Mouse (Mus musculus) small intestine, adult 2 months (tissue): Measurements from ENCODE around the gene Nfib. TPM values are rescaled to one million over a fixed set of nuclear protein-coding genes. Genes with fewer than 3 reads are reported as not detected.

Experiments
- H3K27ac ChIP-seq: fragments of 200-500 bp; 2 replicates; pipeline ENCODE4 v1.5.1; 2012; ENCODE audit warnings: low read depth, low read length, control low read depth, inconsistent platforms; ENCODE audit not compliant: insufficient read depth
- H3K27me3 ChIP-seq: fragments of 200-500 bp; 2 replicates; pipeline ENCODE4 v1.6.1; 2012; ENCODE audit warnings: mild to moderate bottlenecking, moderate library complexity, low read length, inconsistent platforms; ENCODE audit not compliant: control insufficient read depth, insufficient read depth
- H3K36me3 ChIP-seq: fragments of 200-500 bp; 2 replicates; pipeline ENCODE4 v1.6.1; 2012; ENCODE audit warnings: mild to moderate bottlenecking, low read length, control low read depth, inconsistent platforms; ENCODE audit not compliant: control insufficient read depth, insufficient read depth
- H3K4me1 ChIP-seq: fragments of 200-500 bp; 2 replicates; pipeline ENCODE4 v1.6.1; 2012; ENCODE audit warnings: low read length, inconsistent platforms, mixed read lengths; ENCODE audit not compliant: control insufficient read depth, insufficient read depth, insufficient read length
- H3K4me3 ChIP-seq: fragments of 200-500 bp; 2 replicates; pipeline ENCODE4 v1.5.1; 2012; ENCODE audit warnings: low read depth, mild to moderate bottlenecking, control low read depth, inconsistent platforms, low read length, moderate library complexity
- CTCF ChIP-seq: fragments of 200-500 bp; IDR thresholded peaks from 2 replicates; pipeline ENCODE4 v1.5.1; 2012; ENCODE audit warnings: low read depth, mild to moderate bottlenecking, control low read depth, inconsistent platforms, low read length, moderate library complexity, mixed read lengths; ENCODE audit not compliant: insufficient replicate concordance, insufficient read length; ENCODE audit errors: extremely low read depth
- POLR2A ChIP-seq: fragments of 200-500 bp; IDR thresholded peaks from 2 replicates; pipeline ENCODE4 v1.6.1; 2012; ENCODE audit warnings: low read depth, mild to moderate bottlenecking, control low read depth, inconsistent platforms, low read length, moderate library complexity
- WGBS: fragments of 180-500 bp; shearing (Covaris S2); methylation state at CpG from one replicate; pipeline ENCODE4 v1.1.7; 2018; 5-methylcytosine and 5-hydroxymethylcytosine counted together
- polyA plus RNA-seq: library from polyadenylated mRNA; depleted of rRNA; stranded (reverse); fragments of >200 nt; gene quantifications from 2 replicates; pipeline ENCODE4 v1.2.3, GENCODE M21; 2012

The Nfib gene
- polyA plus RNA-seq, 1 experiment = 4.7 TPM

DNA sequence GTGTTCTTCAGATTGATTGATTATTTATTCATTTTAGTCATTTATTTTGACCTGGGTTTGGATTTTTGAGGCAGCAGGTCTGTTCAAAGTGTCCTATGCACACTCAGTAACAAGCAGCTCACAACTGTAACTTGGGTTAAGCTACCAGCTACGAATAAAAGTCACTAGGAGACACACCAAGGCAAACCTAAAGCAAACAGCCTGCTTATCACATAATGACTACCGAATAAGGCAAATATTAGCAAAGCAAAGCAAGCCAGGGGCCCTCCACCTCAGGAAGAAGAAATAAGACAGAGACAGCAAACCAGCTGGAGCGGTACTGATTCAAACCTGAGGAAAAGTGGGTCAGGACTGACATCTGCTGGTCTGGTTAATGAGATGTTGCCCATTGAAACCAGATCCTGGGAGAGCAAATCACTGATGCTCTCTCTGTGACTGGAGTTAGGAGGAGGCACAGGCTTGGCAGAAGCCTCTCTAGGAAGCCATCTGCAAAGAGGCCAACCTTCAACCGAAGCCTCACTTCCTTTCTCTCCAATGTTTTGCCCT lies 116.1 kb downstream of the Nfib start:
- 12% methylated on average over 4 of the region's 4 CpGs for WGBS
- H3K4me3 ChIP-seq = no peak overlapping the region
- H3K4me1 ChIP-seq = peaks cover 4% of the 10 kb centered on the region; the same call in 1 of the 2 replicates
- no peak for TF ChIP-seq CTCF
- no peak for TF ChIP-seq POLR2A
- H3K27me3 ChIP-seq = no peaks in the 10 kb centered on the region
- no peak overlapping the region for H3K27ac ChIP-seq
- H3K36me3 ChIP-seq = no peaks in the 10 kb centered on the region

DNA sequence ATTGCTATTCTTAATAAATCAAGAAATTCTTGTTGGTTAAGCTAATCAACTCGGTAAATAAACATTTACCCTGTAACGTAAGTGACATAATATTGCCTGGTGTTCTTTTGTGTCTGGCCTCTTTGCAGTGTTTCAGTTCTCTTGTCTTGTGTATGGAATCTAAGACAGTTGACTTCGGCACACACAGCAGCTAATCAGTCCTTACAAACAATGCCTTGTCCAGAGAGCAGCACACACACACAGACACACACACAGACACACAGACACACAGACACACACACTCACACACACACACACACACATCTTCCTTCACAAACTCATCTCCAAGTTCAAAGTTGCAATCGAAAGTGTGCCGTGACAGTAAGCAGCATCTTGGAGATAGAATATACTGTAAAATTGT lies 116.8 kb downstream of the Nfib start:
- Histone ChIP-seq H3K4me3 (no peak overlapping the region), H3K27ac (no peak overlapping the region), H3K4me1 (peaks cover 4% of the 10 kb centered on the region; the same call in 1 of the 2 replicates), H3K27me3 (no peaks in the 10 kb centered on the region), H3K36me3 (no peaks in the 10 kb centered on the region)
- WGBS = 67% methylated on average over 5 of the region's 5 CpGs
- TF ChIP-seq POLR2A (no peak), CTCF (no peak)

DNA sequence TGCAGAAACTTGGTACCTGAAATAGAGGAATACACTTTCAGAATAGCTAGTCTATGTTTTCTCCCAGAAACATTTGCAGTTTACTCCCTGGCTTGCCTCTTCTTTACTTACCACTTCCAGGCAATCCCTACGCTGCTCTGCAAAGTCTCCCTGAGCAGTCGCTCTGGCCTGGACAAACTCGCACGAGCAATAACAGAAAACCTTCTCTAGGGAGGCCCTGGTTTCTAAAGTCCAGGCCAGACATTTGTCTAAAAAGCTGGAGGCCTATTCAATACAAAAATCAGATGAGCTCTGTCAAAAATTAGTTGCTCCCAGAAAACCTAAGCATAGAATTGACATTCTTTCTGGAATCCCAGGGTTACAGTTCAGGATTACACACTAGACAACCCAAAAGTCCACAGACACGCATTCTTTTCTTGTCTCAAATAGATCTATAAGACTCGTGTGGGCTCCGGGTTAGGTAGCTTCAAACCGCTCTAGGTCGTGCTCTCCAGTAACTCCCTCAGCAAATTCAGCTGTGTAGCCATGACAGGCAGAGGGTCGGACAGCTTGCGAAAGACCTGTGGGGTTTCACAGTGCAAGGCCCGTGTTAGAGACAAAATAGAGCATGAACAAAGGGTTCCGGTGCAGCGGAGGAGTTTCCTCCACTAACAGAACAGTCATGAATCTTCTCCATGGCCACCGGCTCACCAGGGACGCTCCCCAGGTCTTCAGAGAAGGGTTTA lies 118.2 kb downstream of the Nfib start:
- no peak overlapping the region for H3K4me3 ChIP-seq
- 90% methylated on average over 16 of the region's 16 CpGs for WGBS
- no peaks in the 10 kb centered on the region for H3K36me3 ChIP-seq
- H3K27me3 ChIP-seq = no peaks in the 10 kb centered on the region
- 0 out of 2 replicates have a peak, but pooled peaks cover 4% of the 10 kb centered on the region for H3K4me1 ChIP-seq
- no peak for TF ChIP-seq CTCF
- no peak for TF ChIP-seq POLR2A
- H3K27ac ChIP-seq = no peak overlapping the region

DNA sequence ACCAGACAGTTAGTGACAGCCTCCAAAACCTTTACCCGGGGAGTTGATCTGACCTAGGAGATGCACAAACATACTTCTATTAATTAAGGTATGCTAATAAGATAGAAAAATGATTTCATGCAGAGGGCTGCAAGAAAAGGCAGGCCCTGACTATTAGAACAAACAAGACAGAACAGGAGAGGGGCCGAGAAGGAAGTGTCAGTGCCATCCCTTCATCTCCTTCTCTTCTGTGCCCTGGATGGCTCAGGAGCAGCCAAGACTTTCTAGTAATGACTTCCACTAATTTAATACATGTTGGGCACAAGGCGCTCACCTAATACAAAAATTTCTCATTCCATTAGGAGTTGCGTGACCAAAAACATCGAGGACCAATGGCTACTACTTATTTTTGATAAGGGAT lies 118.9 kb downstream of the Nfib start:
- 0 out of 2 replicates have a peak, but pooled peaks cover 4% of the 10 kb centered on the region for H3K4me1 ChIP-seq
- WGBS = 95% methylated on average over 5 of the region's 5 CpGs
- TF ChIP-seq CTCF (no peak), POLR2A (no peak)
- no peak overlapping the region for H3K27ac ChIP-seq
- no peak overlapping the region for H3K4me3 ChIP-seq
- H3K36me3 ChIP-seq = no peaks in the 10 kb centered on the region
- no peaks in the 10 kb centered on the region for H3K27me3 ChIP-seq

DNA sequence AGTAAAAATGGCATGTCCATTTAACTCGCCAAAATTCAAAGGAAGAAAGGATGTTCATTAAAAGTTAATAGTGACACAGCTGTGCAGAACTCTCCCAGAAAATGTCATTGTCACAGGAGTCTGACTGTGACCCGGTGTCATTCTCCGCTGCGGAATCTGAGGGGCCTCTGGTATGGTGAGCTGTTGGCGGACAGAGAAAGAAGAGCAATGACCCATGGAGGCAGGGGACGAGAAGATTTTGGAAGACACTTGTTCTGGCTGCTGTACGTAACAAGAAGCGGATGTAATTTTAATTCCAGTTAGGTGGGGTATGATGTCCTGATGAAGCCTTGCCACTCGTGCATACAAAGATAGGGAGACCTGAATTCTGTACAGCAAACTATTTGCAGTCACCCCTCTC lies 120.0 kb downstream of the Nfib start:
- Histone ChIP-seq H3K27ac (no peak overlapping the region), H3K27me3 (no peaks in the 10 kb centered on the region), H3K36me3 (no peaks in the 10 kb centered on the region), H3K4me3 (no peak overlapping the region), H3K4me1 (0 out of 2 replicates have a peak, but pooled peaks cover 4% of the 10 kb centered on the region)
- WGBS = 93% methylated on average over 9 of the region's 9 CpGs
- TF ChIP-seq CTCF = no peak
- TF ChIP-seq POLR2A = no peak

DNA sequence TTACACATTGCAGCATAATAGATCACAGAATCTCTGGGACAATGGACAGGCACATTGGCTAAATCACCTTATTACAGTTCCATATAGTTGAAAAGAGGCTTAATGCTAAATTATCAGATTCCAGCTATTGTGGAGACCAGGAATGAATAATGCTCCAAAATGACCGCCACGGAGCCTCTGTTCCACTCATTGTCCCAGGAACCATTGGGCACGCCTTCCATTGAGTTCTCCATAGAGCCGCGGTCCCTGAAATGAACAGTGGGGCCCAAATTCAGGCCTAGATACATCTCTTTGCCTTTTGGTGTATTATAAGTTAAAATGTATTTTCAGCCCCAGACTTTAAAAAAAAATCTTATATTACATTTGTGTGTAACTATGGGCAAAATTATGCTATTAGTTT lies 120.5 kb downstream of the Nfib start:
- TF ChIP-seq POLR2A (no peak), CTCF (no peak)
- Histone ChIP-seq H3K27me3 (no peaks in the 10 kb centered on the region), H3K36me3 (no peaks in the 10 kb centered on the region), H3K4me1 (0 out of 2 replicates have a peak, but pooled peaks cover 4% of the 10 kb centered on the region), H3K4me3 (no peak overlapping the region), H3K27ac (no peak overlapping the region)
- WGBS = 97% methylated on average over 5 of the region's 5 CpGs

DNA sequence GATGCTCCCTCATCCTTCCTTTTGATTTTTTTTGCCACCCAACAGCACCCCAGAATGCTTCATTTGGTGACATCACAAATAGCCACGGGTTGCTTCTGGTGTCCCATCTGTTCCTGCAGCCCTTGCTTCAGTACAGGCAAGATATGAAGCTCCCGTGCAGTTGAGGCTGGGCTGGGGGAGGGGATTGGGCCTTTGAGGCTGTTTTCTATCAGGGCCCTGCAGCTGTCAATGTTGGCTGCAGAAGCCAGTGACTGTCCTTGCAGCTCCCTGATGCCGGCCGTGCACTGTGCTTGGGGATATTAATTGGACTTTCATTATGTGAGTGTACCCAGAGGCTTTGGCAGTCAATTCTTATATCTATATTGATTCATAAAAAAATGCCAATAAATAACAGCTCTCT lies 121.0 kb downstream of the Nfib start:
- no peak overlapping the region for H3K4me3 ChIP-seq
- no peaks in the 10 kb centered on the region for H3K27me3 ChIP-seq
- H3K4me1 ChIP-seq = 0 out of 2 replicates have a peak, but pooled peaks cover 2% of the 10 kb centered on the region
- no peaks in the 10 kb centered on the region for H3K36me3 ChIP-seq
- 61% methylated on average over 4 of the region's 4 CpGs for WGBS
- no peak overlapping the region for H3K27ac ChIP-seq
- no peak for TF ChIP-seq POLR2A

DNA sequence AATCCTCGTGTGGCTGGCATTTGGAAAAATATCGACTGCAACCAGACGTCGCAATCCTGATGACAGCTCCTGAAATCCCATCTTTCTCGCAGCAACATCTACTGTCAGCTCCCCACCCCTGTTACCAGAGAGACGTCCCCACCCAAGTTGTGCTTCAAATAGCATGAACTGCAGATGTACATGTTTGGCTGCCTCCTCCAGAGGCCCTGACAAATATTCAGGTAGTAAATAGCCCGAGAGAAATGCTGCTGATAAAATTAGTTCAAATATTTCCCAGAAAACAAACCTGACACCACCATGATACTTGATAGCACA lies 132.3 kb downstream of the Nfib start:
- no peak overlapping the region for H3K27ac ChIP-seq
- 86% methylated on average over 7 of the region's 7 CpGs for WGBS
- TF ChIP-seq POLR2A = no peak
- TF ChIP-seq CTCF = no peak
- H3K4me1 ChIP-seq = no peaks in the 10 kb centered on the region
- no peaks in the 10 kb centered on the region for H3K27me3 ChIP-seq
- no peaks in the 10 kb centered on the region for H3K36me3 ChIP-seq
- no peak overlapping the region for H3K4me3 ChIP-seq
